Mouse (Mus musculus): ENCODE results near the gene Daam2. TPM values are rescaled to one million over a fixed set of nuclear protein-coding genes. Genes with fewer than 3 reads are reported as not detected.
"Not testable (repeated sequence)": the region's sequence is repeated elsewhere in the genome, so short reads cannot be mapped to it uniquely, and the experiment has no call there.

Daam2 gene
- total RNA-seq, 2 experiments from 2014 or later, result not detected

GRCm38 (mm10) chr17:49437306-49437705 is 126.8 kb downstream of the Daam2 start:
- not testable (repeated sequence) for ATAC-seq (replicated peaks; ENCODE audit: low FRiP score, low TSS enrichment, poor library complexity, severe bottlenecking)

DNA sequence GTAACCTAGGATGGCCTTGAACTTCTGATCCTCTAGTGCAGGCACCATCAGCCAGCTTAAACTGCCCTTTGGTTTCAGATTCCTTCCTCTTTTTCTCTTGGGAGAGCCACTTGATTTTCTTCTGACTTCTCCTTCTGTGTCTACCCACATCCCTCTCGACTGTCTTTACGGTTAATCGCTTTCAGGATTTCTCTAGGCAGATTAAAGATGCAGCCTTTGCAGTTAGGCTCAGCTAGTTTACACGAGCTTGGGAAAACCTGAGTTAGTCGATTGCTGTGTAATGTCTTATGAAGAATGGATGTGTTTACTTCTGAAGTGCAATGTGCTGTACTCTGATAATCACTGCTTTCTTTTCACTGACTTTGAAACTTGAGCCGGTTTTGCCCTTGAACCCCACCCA is 127.5 kb downstream of the Daam2 start:
- ATAC-seq (replicated peaks; ENCODE audit: low FRiP score, low TSS enrichment, poor library complexity, severe bottlenecking), result peak; percentile 23

DNA sequence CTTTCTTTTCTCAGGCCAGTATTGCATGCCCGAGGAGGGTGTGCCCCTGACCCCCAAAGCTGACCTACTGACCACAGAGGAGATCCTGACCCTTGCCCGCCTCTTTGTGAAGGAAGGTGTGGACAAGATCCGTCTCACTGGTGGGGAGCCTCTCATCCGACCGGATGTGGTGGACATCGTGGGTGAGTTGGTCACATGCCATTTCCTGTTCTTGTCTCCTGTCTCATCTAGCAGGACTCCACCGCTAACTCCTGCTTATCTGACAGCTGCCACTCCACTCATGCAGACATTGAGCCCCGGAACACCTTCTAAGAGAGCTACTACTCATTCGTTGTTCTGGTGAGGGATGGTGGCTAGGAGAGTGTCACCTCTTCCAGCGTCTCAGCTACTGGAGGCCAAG is 129.1 kb downstream of the Daam2 start:
- peak; percentile 13; the same call in 1 of the 2 replicates for ATAC-seq (replicated peaks; ENCODE audit: low FRiP score, low TSS enrichment, poor library complexity, severe bottlenecking)

DNA sequence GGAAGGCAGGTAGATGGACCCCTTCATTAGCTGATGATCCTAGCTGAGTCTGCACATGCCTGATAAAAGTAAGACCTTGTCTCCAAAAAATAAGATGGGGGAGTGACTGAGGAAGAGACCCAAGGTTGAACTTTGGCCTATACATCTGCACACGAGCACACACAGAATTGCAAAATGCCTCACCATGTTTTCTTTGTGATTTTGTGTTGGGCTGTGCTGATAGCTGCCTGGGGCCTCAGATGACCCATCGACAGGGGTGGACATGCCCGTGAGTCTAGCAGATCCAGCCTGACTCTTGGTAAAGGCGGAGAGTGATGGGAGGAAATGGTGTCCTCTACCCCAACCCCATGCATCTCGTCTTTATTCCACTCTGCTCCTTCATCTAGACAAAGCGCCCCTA is 129.9 kb downstream of the Daam2 start:
- no peak for ATAC-seq (replicated peaks; ENCODE audit: low FRiP score, low TSS enrichment, poor library complexity, severe bottlenecking)

DNA sequence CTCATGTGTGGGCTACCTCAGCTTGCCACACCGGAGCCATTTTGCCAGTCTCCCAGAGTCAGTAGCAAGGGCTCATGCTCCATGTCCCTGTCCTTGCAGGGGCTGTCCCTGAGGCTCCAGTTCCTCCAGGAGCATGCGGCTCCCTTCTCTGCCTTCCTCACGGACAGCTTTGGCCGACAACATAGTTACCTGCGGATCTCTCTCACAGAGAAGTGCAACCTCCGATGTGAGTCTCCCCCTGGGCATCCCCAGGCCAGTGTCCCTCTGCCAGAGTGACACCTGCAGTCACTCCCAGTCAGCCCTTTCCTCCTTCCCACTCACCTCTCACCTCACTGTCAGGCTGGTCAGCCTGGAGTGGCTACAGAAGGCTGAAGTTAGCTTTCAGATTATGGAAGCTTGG is 131.1 kb downstream of the Daam2 start:
- no peak for ATAC-seq (replicated peaks; ENCODE audit: low FRiP score, low TSS enrichment, poor library complexity, severe bottlenecking)

DNA sequence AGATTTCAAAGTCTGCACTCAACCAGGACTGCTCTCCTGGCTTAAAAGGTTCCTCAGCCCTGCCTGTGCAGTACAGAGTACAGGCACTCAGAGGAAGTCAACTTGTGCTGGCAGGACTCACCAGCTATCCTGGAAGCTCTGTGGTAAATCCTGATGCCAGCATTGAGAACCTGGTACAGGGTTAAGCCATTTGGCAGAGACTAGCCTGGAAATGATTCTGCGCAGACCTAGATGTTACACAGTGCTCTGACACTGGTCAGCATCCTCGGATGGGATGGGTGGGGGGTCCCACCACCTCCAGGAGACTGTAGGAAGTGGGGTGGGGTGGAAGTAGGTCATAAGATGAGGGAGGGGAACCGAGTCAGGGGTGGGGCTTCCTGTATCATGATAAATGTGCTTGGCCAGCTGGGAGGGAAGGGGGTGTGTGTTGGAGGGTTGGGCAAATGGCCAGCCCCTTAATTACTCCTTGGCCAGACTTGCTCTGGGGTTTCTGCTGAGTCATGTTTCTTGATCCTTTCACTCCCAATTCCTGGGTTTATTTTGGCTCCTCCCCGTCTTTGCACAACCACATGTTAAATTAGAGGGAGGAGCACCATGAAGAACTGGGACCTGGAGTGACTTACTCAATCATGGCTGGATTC is 132.0 kb downstream of the Daam2 start:
- no peak for ATAC-seq (replicated peaks; ENCODE audit: low FRiP score, low TSS enrichment, poor library complexity, severe bottlenecking)

- ATAC-seq (replicated peaks; ENCODE audit: low FRiP score, low TSS enrichment, poor library complexity, severe bottlenecking), result no peak
Observed at GRCm38 (mm10) chr17:49431176-49431575, 133.0 kb downstream of the Daam2 start.

DNA sequence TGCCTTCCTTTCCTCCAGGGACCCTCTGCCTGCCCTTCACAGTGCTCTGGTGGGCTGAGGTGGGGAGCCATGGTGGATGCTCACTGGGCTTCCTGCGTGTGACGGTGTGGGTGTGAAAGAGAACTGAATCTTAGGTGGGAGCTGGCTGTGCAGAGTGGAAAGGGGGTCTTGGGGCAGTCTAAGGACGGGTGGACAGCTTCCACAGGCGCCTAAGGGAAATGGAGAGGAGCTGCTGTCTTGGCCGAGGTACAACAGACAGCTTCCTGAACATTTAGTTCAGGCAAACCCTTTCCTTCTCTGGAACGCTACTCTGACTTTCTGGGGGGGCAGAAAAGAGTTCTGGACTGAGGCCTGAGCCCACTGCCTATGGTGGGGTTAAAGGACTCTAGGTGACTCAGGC is 134.0 kb downstream of the Daam2 start:
- ATAC-seq (replicated peaks; ENCODE audit: low FRiP score, low TSS enrichment, poor library complexity, severe bottlenecking), result no peak

GRCm38 (mm10) chr17:49429471-49430129 is 134.5 kb downstream of the Daam2 start:
- no peak for ATAC-seq (replicated peaks; ENCODE audit: low FRiP score, low TSS enrichment, poor library complexity, severe bottlenecking)

DNA sequence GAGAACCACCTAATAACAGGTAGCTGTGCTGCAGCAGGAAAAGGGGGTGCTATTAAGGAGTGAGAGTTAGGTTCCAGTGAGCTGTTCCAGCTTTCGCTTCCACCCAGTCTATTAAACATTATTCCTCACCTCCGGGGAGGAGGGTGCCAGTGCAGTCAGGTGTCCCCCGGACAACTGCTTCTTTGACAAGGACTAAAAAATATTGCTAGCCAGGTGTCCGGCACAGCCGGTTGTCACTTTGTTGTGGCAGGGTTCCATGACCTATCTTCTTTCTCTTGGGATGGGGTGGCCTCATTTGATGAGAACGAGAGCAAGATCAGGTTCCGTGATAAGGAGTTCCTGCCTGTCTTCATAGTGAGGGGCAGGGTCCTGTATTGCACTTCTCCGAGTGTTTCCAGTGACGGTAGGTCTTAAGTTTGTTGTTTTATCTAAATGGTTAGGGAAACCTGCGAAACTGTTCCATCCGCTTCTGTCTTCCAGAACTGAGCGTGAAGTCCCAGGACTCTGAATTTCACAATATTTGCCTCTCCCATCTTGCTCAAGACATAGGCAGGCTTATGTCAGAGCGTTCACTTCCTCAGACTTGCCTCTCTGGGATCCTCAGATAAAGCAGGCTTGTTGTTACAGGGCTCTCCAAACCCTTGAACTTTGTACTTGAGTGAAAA is 135.3 kb downstream of the Daam2 start:
- ATAC-seq (replicated peaks; ENCODE audit: low FRiP score, low TSS enrichment, poor library complexity, severe bottlenecking), result peak; percentile 39; the same call in 1 of the 2 replicates

DNA sequence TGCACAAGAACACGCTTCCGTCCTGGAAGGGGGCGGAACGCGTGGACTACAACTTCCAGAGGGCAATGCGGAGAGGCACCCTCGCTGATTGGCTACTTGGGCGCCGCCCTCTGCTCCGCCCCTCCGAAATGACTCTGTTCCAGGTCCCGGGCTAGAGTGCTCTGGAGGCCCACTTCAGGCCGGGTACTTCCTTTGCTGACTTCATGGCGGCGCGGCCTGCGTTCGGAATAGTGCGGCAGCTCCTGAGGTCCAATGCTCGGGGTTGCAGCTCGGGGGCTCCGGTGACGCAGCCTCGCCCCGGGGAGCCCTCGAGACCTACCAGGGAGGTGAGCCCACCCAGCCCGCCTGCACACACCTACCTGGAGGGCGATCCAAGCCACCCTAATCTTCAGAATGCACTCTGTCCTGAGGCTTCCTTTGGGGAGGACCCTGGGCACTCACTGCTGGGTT is 135.9 kb downstream of the Daam2 start, which contains the start of gene Mocs1:
Gene Mocs1, plus strand, starts transcription at position 124 of the 450 bp plus-strand sequence.
- ATAC-seq (replicated peaks; ENCODE audit: low FRiP score, low TSS enrichment, poor library complexity, severe bottlenecking), result peak; percentile 97

GRCm38 (mm10) chr17:49427631-49428238 is 136.4 kb downstream of the Daam2 start:
- 0 out of 2 replicates have a peak, but pooled peaks have one; percentile 0 for ATAC-seq (replicated peaks; ENCODE audit: low FRiP score, low TSS enrichment, poor library complexity, severe bottlenecking)

- ATAC-seq (replicated peaks; ENCODE audit: low FRiP score, low TSS enrichment, poor library complexity, severe bottlenecking), result no peak
Observed at GRCm38 (mm10) chr17:49423872-49424271, 140.3 kb downstream of the Daam2 start.

GRCm38 (mm10) chr17:49423067-49423325 is 141.1 kb downstream of the Daam2 start:
- no peak for ATAC-seq (replicated peaks; ENCODE audit: low FRiP score, low TSS enrichment, poor library complexity, severe bottlenecking)

GRCm38 (mm10) chr17:49422286-49423066 is 141.7 kb downstream of the Daam2 start:
- ATAC-seq (replicated peaks; ENCODE audit: low FRiP score, low TSS enrichment, poor library complexity, severe bottlenecking), result no peak

DNA sequence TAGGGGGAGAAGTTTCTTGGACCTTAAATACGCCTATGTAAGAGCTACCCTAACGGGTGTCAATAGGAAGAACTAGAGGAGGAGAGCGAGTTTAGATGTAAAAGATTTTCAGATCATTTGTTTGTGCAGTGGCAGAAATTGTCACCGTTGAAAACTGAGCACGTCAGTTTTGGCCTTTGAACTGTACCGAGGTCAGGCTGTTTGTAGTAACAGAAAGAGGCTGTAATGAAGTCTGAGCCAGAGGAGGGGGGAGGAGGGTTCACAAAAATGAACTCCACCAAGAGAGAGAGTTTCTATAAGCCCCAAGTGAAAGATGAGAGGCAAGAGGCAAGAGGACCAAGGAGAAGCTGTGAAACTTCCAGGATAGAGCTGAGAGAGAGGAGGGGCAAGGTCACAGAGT is 144.3 kb downstream of the Daam2 start:
- ATAC-seq (replicated peaks; ENCODE audit: low FRiP score, low TSS enrichment, poor library complexity, severe bottlenecking), result no peak

DNA sequence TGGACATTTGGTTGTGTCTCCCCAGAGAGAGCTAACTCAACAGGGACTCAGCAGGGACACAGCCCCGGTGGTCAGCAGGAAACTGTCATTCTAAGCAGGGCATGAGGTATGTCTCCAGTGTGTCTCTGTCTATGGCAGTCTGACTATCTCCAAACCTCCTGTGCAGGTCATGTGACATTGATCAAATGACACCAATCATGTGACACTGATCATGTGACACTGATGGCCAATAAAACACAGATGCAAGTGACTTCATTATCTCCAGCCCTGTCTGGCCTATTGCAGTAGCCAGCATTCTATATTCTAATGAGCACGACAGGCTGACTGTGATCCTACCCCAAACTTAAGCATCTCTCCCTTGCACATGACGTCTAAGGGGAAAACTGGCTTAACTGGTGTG is 147.9 kb downstream of the Daam2 start:
- ATAC-seq (replicated peaks; ENCODE audit: low FRiP score, low TSS enrichment, poor library complexity, severe bottlenecking), result no peak

DNA sequence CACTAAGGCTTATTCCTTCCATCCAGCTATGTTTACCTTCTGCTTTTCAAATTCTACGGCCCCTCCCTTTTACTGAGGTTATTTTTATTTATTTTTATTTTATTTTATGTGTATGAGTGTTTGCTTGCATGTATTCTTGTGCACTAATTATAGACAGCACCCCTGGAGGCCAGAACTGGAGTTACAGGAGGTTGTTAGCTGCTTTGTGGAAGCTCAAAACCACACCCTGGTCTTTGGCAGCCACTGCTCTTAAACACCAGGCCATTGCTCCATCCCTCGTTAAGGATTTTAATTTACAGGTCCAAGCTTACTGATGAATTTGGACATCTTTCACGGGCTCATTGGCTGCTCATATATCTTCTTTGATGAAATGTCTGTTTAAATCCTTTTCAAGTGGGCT is 150.6 kb downstream of the Daam2 start:
- ATAC-seq (replicated peaks; ENCODE audit: low FRiP score, low TSS enrichment, poor library complexity, severe bottlenecking), result peak; percentile 95

DNA sequence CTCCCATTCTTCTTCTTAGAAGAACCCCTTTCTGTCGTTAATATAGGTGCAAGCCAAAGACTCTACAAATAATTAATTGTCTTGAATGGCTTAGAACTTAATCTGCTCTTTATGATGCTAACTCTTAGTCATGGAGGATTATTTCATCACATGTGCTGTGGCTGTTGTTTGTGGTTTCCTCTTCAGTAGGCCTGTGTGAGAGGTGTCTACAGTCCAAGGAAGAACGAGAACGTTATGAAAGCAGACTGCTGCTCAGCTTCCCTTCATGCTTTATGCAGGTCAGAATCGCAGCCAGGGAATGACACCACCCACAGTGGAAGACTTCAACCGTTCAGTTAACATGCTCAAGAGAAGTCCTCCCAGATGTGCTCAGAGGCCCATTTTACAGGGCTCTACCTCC is 151.2 kb downstream of the Daam2 start:
- ATAC-seq (replicated peaks; ENCODE audit: low FRiP score, low TSS enrichment, poor library complexity, severe bottlenecking), result no peak
